Mouse (Mus musculus): ENCODE data around the gene Ube2h. TPM values are rescaled to one million over a fixed set of nuclear protein-coding genes. Genes with fewer than 3 reads are reported as not detected.

Ube2h gene
- polyA plus RNA-seq, 1 experiment from 2014 or later = 52.8 TPM

DNA sequence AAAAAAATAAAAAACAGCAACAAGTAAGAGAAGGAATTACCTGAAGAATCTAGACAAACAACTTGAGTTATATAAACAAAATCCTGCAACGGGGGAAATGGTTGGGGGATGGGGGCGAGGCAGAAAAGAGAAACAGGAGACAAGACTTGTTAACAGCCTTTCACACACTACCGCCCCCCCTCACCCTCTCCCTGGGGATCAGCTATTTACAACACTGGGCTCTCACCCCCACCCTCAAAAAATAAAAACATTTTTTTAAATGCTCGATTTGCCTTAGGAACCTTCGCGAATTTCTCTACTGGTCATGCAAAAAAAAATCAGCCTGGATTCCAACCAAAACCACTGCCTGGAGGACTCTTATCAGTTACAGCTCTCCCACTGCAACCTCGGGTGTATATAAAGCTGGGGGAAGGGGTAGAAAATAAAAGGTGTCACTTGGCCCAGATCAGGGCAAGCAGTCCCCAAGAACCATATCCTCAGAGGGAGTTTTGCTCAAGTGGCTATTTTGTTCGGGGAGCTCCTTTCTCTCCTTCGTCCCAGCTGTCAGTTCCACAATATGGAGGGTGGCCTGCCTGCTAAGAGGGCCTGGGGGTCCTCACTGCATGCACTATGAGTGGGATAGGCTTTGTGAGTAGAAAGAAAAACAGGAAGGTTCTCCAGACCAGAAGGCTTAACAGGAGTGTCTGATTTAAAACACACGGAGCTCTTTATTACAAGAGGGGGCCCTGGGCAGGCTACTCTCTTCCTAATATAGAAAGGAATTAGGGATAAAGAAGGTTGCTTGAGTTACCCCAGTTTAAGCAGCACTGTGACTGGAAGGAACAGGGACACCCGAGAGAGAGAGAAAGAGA is 1.3 kb downstream of the Ube2h start:
- peak overlapping the region; percentile 78 for H3K4me2 ChIP-seq (ENCODE audit: low read depth)
- H3K4me3 ChIP-seq (ENCODE audit: low read depth, low read length) = peak overlapping the region; percentile 69
- WGBS = 0% methylated on average over 11 of the region's 11 CpGs
- peak overlapping the region; percentile 77 for H3K9ac ChIP-seq (ENCODE audit: low read length)
- peak overlapping the region; percentile 83 for H3K27ac ChIP-seq (ENCODE audit: low read depth, low read length)
- peaks cover 13% of the 10 kb centered on the region for H3K4me1 ChIP-seq (ENCODE audit: control insufficient read depth, insufficient read depth, low read length)
- no peak for ATAC-seq (ENCODE audit: insufficient read depth, low FRiP score, low TSS enrichment)
- H3K27me3 ChIP-seq (ENCODE audit: control insufficient read depth, insufficient read depth, low read length) = no peaks in the 10 kb centered on the region
- peak; percentile 47 for DNase-seq (ENCODE audit: low spot score)
- H3K9me3 ChIP-seq (ENCODE audit: control insufficient read depth, low read length) = no peaks in the 10 kb centered on the region
- no peaks in the 10 kb centered on the region for H3K36me3 ChIP-seq (ENCODE audit: control insufficient read depth, insufficient read depth, low read length)

DNA sequence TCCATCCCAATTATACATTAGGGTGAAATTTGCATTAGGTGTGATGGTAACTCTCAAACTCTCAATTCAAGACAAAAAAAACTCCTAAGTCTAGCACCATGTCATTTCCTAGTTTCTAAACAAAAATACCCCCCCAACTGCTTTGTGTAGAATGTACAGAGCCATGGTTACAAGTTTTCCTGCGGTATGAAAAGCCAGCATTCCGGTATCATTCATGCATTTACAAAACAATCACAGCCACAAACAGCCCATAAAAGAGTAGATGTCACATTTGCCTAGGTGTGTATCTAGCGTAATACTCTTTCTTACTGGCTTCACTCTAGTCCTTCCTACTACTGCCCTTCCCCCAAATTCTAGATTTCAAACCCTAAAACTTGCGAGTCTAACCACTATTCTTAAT is 2.2 kb downstream of the Ube2h start:
- Histone ChIP-seq H3K4me3 (ENCODE audit: low read depth, low read length) (peak overlapping the region; percentile 69), H3K27me3 (ENCODE audit: control insufficient read depth, insufficient read depth, low read length) (no peaks in the 10 kb centered on the region), H3K27ac (ENCODE audit: low read depth, low read length) (no peak overlapping the region), H3K36me3 (ENCODE audit: control insufficient read depth, insufficient read depth, low read length) (no peaks in the 10 kb centered on the region), H3K9me3 (ENCODE audit: control insufficient read depth, low read length) (no peaks in the 10 kb centered on the region), H3K4me2 (ENCODE audit: low read depth) (peak overlapping the region; percentile 78), H3K9ac (ENCODE audit: low read length) (0 out of 2 replicates have a peak overlapping the region, but pooled peaks have one; percentile 12), H3K4me1 (ENCODE audit: control insufficient read depth, insufficient read depth, low read length) (peaks cover 13% of the 10 kb centered on the region)
- 15% methylated on average over 4 of the region's 4 CpGs for WGBS
- ATAC-seq (ENCODE audit: insufficient read depth, low FRiP score, low TSS enrichment) = no peak
- DNase-seq (ENCODE audit: low spot score) = no peak

DNA sequence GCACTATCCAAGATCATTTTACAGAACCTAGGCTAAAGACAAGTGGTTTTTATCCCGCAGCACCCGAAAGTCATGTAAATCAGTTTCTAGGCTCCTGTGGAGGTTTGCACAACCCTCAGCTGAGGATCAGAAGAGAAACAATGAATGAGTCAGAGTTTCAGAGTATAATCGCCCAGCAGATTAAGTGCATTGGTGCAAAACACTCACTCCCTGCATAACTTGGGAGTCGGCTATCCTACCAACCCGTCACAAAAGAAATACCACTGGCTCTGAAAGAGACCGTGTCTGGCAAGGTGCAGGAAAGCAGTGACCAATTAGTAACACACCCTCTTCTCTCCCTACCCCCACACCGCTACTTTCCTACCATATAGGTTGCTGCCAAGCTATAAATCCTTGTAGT is 3.4 kb downstream of the Ube2h start:
- H3K27ac ChIP-seq (ENCODE audit: low read depth, low read length) = peak overlapping the region; percentile 57
- H3K9ac ChIP-seq (ENCODE audit: low read length) = peak overlapping the region; percentile 20; the same call in 1 of the 2 replicates
- ATAC-seq (ENCODE audit: insufficient read depth, low FRiP score, low TSS enrichment) (no peak), DNase-seq (ENCODE audit: low spot score) (peak; percentile 21)
- no peaks in the 10 kb centered on the region for H3K27me3 ChIP-seq (ENCODE audit: control insufficient read depth, insufficient read depth, low read length)
- H3K9me3 ChIP-seq (ENCODE audit: control insufficient read depth, low read length) = no peaks in the 10 kb centered on the region
- H3K4me2 ChIP-seq (ENCODE audit: low read depth) = peak overlapping the region; percentile 78
- 5% methylated on average over 7 of the region's 7 CpGs for WGBS
- H3K4me3 ChIP-seq (ENCODE audit: low read depth, low read length) = peak overlapping the region; percentile 69
- no peaks in the 10 kb centered on the region for H3K36me3 ChIP-seq (ENCODE audit: control insufficient read depth, insufficient read depth, low read length)
- H3K4me1 ChIP-seq (ENCODE audit: control insufficient read depth, insufficient read depth, low read length) = peaks cover 13% of the 10 kb centered on the region

DNA sequence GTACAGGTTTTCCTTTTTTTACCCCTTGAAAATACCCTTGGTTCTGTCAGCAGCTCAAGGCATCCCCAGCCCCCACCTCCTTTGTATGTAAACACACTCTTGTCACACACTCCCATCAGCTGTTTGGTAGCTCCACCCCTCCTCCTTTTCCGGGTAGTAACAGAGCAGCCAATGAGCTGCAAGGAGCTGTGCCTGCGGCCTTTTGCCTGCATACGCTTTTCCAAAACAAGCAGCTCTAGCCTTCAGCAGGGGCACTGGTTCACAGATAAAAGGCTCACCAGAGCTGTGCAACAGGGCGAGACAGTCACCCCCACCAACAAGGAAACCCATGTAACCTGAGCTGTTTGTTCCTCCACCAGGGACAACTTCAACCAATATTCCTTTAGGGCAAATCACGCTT is 4.0 kb downstream of the Ube2h start:
- DNase-seq (ENCODE audit: low spot score) = peak; percentile 77
- H3K4me1 ChIP-seq (ENCODE audit: control insufficient read depth, insufficient read depth, low read length) = peaks cover 13% of the 10 kb centered on the region
- peak overlapping the region; percentile 78 for H3K4me2 ChIP-seq (ENCODE audit: low read depth)
- peak; percentile 58 for ATAC-seq (ENCODE audit: insufficient read depth, low FRiP score, low TSS enrichment)
- 1% methylated on average over 5 of the region's 5 CpGs for WGBS
- H3K27me3 ChIP-seq (ENCODE audit: control insufficient read depth, insufficient read depth, low read length) = no peaks in the 10 kb centered on the region
- H3K4me3 ChIP-seq (ENCODE audit: low read depth, low read length) = peak overlapping the region; percentile 69
- H3K9me3 ChIP-seq (ENCODE audit: control insufficient read depth, low read length) = no peaks in the 10 kb centered on the region
- no peak overlapping the region; the same call in 1 of the 2 replicates for H3K9ac ChIP-seq (ENCODE audit: low read length)
- no peaks in the 10 kb centered on the region for H3K36me3 ChIP-seq (ENCODE audit: control insufficient read depth, insufficient read depth, low read length)
- H3K27ac ChIP-seq (ENCODE audit: low read depth, low read length) = peak overlapping the region; percentile 57

DNA sequence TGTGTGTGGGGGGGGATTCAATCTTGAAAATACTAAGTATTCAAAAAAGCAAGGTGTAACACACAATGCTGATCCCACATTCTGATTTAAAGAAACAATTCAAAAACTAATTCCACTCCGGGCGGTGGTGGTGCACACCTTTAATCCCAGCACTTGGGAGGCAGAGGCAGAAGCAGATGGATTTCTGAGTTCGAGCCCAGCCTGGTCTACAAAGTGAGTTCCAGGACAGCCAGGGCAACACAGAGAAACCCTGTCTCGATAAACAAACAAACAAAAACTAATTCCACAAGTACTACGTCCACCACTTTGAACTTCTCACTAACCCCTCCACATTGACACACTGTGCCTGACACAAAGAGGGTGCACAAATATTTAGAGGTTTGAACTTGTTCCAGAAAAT is 4.7 kb downstream of the Ube2h start:
- no peaks in the 10 kb centered on the region for H3K9me3 ChIP-seq (ENCODE audit: control insufficient read depth, low read length)
- DNase-seq (ENCODE audit: low spot score) = no peak
- H3K4me3 ChIP-seq (ENCODE audit: low read depth, low read length) = no peak overlapping the region
- no peak overlapping the region for H3K27ac ChIP-seq (ENCODE audit: low read depth, low read length)
- no peak overlapping the region for H3K9ac ChIP-seq (ENCODE audit: low read length)
- 94% methylated on average over 5 of the region's 5 CpGs for WGBS
- no peaks in the 10 kb centered on the region for H3K36me3 ChIP-seq (ENCODE audit: control insufficient read depth, insufficient read depth, low read length)
- ATAC-seq (ENCODE audit: insufficient read depth, low FRiP score, low TSS enrichment) = no peak
- no peak overlapping the region for H3K4me2 ChIP-seq (ENCODE audit: low read depth)
- H3K4me1 ChIP-seq (ENCODE audit: control insufficient read depth, insufficient read depth, low read length) = peaks cover 13% of the 10 kb centered on the region
- H3K27me3 ChIP-seq (ENCODE audit: control insufficient read depth, insufficient read depth, low read length) = no peaks in the 10 kb centered on the region

DNA sequence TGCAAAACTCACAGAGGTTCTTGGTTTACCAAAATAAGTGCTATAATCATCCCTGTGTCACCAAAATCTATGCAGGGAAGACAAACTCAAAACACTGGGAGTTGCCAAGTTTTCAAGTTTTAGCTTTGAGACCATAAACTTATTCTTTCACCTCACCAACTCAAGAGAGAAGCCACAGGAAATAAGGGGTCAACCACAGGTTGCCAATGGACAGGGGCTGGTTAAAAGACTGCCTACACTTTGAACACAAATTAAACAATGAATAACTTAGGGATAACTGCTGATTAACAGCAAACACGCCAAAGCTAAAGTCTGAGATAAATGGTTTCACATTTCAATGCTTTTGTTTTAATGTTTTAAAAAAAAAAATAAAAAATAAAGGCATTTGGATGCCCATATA is 5.2 kb downstream of the Ube2h start:
- Histone ChIP-seq H3K9me3 (ENCODE audit: control insufficient read depth, low read length) (no peaks in the 10 kb centered on the region), H3K36me3 (ENCODE audit: control insufficient read depth, insufficient read depth, low read length) (peaks cover 2% of the 10 kb centered on the region; the same call in 1 of the 2 replicates), H3K4me2 (ENCODE audit: low read depth) (no peak overlapping the region), H3K27ac (ENCODE audit: low read depth, low read length) (no peak overlapping the region), H3K4me3 (ENCODE audit: low read depth, low read length) (no peak overlapping the region), H3K9ac (ENCODE audit: low read length) (no peak overlapping the region), H3K4me1 (ENCODE audit: control insufficient read depth, insufficient read depth, low read length) (peaks cover 13% of the 10 kb centered on the region), H3K27me3 (ENCODE audit: control insufficient read depth, insufficient read depth, low read length) (no peaks in the 10 kb centered on the region)
- ATAC-seq (ENCODE audit: insufficient read depth, low FRiP score, low TSS enrichment) = no peak
- 87% methylated on average over 1 of the region's 1 CpGs for WGBS
- no peak for DNase-seq (ENCODE audit: low spot score)

DNA sequence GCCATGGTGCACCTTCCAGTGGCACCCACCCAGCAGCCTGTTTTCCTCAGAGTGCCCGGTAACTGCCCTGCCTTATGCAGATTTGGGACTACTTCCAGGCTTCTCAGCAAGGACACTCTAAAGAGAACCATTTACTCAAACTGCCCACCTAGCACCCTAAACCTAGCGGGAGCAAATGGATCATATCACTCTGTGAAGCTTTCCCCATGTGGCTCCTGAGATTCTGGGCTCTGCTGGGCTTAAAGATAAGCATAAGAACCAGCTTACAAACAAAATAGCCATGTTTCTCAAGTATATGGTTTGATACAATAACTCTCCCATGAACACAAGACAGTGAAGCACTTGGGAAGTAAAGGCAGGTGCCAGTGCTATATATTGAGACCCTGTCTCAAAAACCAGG is 11.8 kb downstream of the Ube2h start:
- no peaks in the 10 kb centered on the region for H3K27me3 ChIP-seq (ENCODE audit: control insufficient read depth, insufficient read depth, low read length)
- H3K27ac ChIP-seq (ENCODE audit: low read depth, low read length) = no peak overlapping the region
- ATAC-seq (ENCODE audit: insufficient read depth, low FRiP score, low TSS enrichment) = no peak
- no peak overlapping the region for H3K4me2 ChIP-seq (ENCODE audit: low read depth)
- H3K9me3 ChIP-seq (ENCODE audit: control insufficient read depth, low read length) = no peaks in the 10 kb centered on the region
- 90% methylated on average over 2 of the region's 2 CpGs for WGBS
- no peak overlapping the region for H3K4me3 ChIP-seq (ENCODE audit: low read depth, low read length)
- no peaks in the 10 kb centered on the region for H3K4me1 ChIP-seq (ENCODE audit: control insufficient read depth, insufficient read depth, low read length)
- no peak for DNase-seq (ENCODE audit: low spot score)
- no peak overlapping the region for H3K9ac ChIP-seq (ENCODE audit: low read length)
- peaks cover 2% of the 10 kb centered on the region for H3K36me3 ChIP-seq (ENCODE audit: control insufficient read depth, insufficient read depth, low read length)

DNA sequence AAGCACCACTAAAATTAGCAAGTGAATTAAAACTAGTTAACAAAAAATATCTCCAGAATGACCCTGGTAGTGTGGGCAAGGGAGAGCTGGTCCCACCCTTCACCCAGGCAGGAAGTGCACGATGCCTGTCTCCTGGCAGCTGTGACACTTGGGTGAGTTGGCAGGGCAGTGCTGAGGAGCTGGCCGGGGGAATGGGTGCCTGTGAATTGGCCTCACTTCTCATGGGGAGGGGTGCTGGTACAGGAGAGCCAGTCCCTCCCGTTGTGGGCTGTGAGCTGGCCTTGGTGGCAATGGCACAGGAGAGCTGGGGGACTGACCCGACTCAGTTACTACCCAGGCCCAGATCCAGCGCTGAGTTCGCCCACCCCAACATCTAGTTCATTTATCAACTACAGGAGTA is 16.4 kb downstream of the Ube2h start:
- 96% methylated on average over 6 of the region's 6 CpGs for WGBS
- H3K4me3 ChIP-seq (ENCODE audit: low read depth, low read length) = no peak overlapping the region
- H3K27me3 ChIP-seq (ENCODE audit: control insufficient read depth, insufficient read depth, low read length) = no peaks in the 10 kb centered on the region
- ATAC-seq (ENCODE audit: insufficient read depth, low FRiP score, low TSS enrichment) (no peak), DNase-seq (ENCODE audit: low spot score) (no peak)
- H3K27ac ChIP-seq (ENCODE audit: low read depth, low read length) = no peak overlapping the region
- no peaks in the 10 kb centered on the region for H3K4me1 ChIP-seq (ENCODE audit: control insufficient read depth, insufficient read depth, low read length)
- no peak overlapping the region for H3K4me2 ChIP-seq (ENCODE audit: low read depth)
- no peaks in the 10 kb centered on the region for H3K9me3 ChIP-seq (ENCODE audit: control insufficient read depth, low read length)
- peaks cover 3% of the 10 kb centered on the region; the same call in 1 of the 2 replicates for H3K36me3 ChIP-seq (ENCODE audit: control insufficient read depth, insufficient read depth, low read length)
- no peak overlapping the region for H3K9ac ChIP-seq (ENCODE audit: low read length)

DNA sequence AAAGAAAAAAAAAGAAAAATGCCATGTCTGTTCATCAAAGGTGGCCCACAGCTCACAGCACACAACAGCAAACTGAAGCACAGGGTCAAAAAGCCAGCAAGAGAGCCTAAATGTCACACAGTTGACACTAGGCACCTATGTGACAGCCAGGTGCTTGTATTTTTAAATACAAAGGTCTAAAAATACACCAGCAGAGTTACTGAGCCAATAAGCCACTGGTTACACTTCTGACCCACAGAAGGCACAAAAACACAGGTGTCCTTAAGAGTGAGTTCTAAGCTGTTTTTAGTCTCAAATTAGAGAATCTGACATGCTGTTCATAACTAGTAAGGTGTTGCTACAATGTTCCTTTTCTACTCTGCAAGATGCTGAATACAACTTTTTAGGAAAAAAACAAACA is 17.7 kb downstream of the Ube2h start:
- Histone ChIP-seq H3K4me1 (ENCODE audit: control insufficient read depth, insufficient read depth, low read length) (no peaks in the 10 kb centered on the region), H3K9ac (ENCODE audit: low read length) (no peak overlapping the region), H3K27me3 (ENCODE audit: control insufficient read depth, insufficient read depth, low read length) (no peaks in the 10 kb centered on the region), H3K36me3 (ENCODE audit: control insufficient read depth, insufficient read depth, low read length) (peaks cover 3% of the 10 kb centered on the region; the same call in 1 of the 2 replicates), H3K9me3 (ENCODE audit: control insufficient read depth, low read length) (no peaks in the 10 kb centered on the region), H3K4me3 (ENCODE audit: low read depth, low read length) (no peak overlapping the region), H3K4me2 (ENCODE audit: low read depth) (no peak overlapping the region), H3K27ac (ENCODE audit: low read depth, low read length) (no peak overlapping the region)
- ATAC-seq (ENCODE audit: insufficient read depth, low FRiP score, low TSS enrichment) = no peak
- DNase-seq (ENCODE audit: low spot score) = no peak

All from neural tube, embryonic 11.5 days (tissue).